Mouse (Mus musculus): Measurements from ENCODE around the gene Bbs9.

DNA sequence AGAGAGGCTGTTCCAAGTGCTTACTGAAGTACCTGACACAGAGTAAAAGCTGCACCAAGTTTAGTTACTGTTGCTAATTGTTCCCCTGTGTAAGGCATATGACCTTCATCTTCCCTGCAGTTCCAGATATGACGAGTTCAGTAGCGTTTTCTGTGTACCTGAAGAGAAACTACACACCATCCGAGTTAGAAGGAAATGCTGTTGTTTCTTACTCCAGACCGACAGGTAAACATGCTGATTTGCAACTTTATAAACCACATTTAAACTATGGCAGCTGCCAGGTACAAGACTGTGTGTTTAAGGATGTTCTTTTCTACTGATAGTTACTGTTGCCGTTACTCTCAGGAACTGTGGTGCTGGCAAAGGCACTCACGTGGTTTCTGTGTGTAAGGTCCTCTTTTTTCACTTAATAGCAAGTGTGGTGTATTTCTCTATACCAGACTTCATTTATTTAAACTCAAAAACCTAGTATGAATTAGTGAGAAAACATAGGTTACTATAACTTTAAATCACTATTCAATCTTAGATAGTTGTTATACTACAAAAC, 170.4 kb downstream of the Bbs9 start:
- no peak for TF ChIP-seq CTCF (IDR thresholded peaks at IDR 0.05; ENCODE audit: low read depth, low read length)
- no peak for TF ChIP-seq POLR2A (IDR thresholded peaks at IDR 0.05; ENCODE audit: insufficient read depth, low read length)

All from ES-Bruce4 (cell line).